Mouse (Mus musculus): Measurements from ENCODE around the gene Inf2. TPM values are rescaled to one million over a fixed set of nuclear protein-coding genes. Genes with fewer than 3 reads are reported as not detected.

Gene Inf2
- polyA plus RNA-seq, 1 experiment, result 11.0 TPM

GRCm38 (mm10) chr12:112570160-112570559 lies 18.4 kb upstream of the Inf2 start:
- Histone ChIP-seq H3K27me3 (ENCODE audit: control insufficient read depth, insufficient read depth, low read length) (no peaks in the 10 kb centered on the region), H3K4me3 (ENCODE audit: low read depth, low read length) (no peak overlapping the region), H3K36me3 (ENCODE audit: control insufficient read depth, insufficient read depth, low read length) (no peaks in the 10 kb centered on the region), H3K4me1 (ENCODE audit: control insufficient read depth, insufficient read depth, insufficient read length, low read length) (no peaks in the 10 kb centered on the region; the same call in 1 of the 2 replicates), H3K27ac (ENCODE audit: insufficient read depth, low read depth, low read length) (no peak overlapping the region)
- no peak for TF ChIP-seq POLR2A (IDR thresholded peaks at IDR 0.05; ENCODE audit: low read depth, low read length)
- no peak for TF ChIP-seq CTCF (IDR thresholded peaks at IDR 0.05; ENCODE audit: extremely low read depth, insufficient read length, insufficient replicate concordance, low read depth, low read length)
- WGBS, result 84% methylated on average over 8 of the region's 8 CpGs

- Histone ChIP-seq H3K27me3 (ENCODE audit: control insufficient read depth, insufficient read depth, low read length) (no peaks in the 10 kb centered on the region), H3K27ac (ENCODE audit: insufficient read depth, low read depth, low read length) (no peak overlapping the region), H3K4me1 (ENCODE audit: control insufficient read depth, insufficient read depth, insufficient read length, low read length) (peaks cover 4% of the 10 kb centered on the region), H3K36me3 (ENCODE audit: control insufficient read depth, insufficient read depth, low read length) (no peaks in the 10 kb centered on the region), H3K4me3 (ENCODE audit: low read depth, low read length) (no peak overlapping the region)
- no peak for TF ChIP-seq POLR2A (IDR thresholded peaks at IDR 0.05; ENCODE audit: low read depth, low read length)
- peak; percentile 18; the same call in 1 of the 2 replicates for TF ChIP-seq CTCF (IDR thresholded peaks at IDR 0.05; ENCODE audit: extremely low read depth, insufficient read length, insufficient replicate concordance, low read depth, low read length)
- WGBS, result 66% methylated on average over 6 of the region's 6 CpGs
Measured at GRCm38 (mm10) chr12:112571064-112571463, 17.5 kb upstream of the Inf2 start.

- 30% methylated on average over 8 of the region's 8 CpGs for WGBS
- Histone ChIP-seq H3K27me3 (ENCODE audit: control insufficient read depth, insufficient read depth, low read length) (no peaks in the 10 kb centered on the region), H3K27ac (ENCODE audit: insufficient read depth, low read depth, low read length) (peak overlapping the region; percentile 7; the same call in 1 of the 2 replicates), H3K36me3 (ENCODE audit: control insufficient read depth, insufficient read depth, low read length) (no peaks in the 10 kb centered on the region), H3K4me3 (ENCODE audit: low read depth, low read length) (no peak overlapping the region), H3K4me1 (ENCODE audit: control insufficient read depth, insufficient read depth, insufficient read length, low read length) (peaks cover 30% of the 10 kb centered on the region)
- no peak for TF ChIP-seq POLR2A (IDR thresholded peaks at IDR 0.05; ENCODE audit: low read depth, low read length)
- no peak for TF ChIP-seq CTCF (IDR thresholded peaks at IDR 0.05; ENCODE audit: extremely low read depth, insufficient read length, insufficient replicate concordance, low read depth, low read length)
Measured at GRCm38 (mm10) chr12:112575274-112575986, 13.2 kb upstream of the Inf2 start.

- WGBS, result 13% methylated on average over 6 of the region's 6 CpGs
- peak overlapping the region; percentile 77 for H3K27ac ChIP-seq (ENCODE audit: insufficient read depth, low read depth, low read length)
- TF ChIP-seq POLR2A (IDR thresholded peaks at IDR 0.05; ENCODE audit: low read depth, low read length) (no peak; the same call in 1 of the 2 replicates), CTCF (IDR thresholded peaks at IDR 0.05; ENCODE audit: extremely low read depth, insufficient read length, insufficient replicate concordance, low read depth, low read length) (no peak)
- no peaks in the 10 kb centered on the region for H3K36me3 ChIP-seq (ENCODE audit: control insufficient read depth, insufficient read depth, low read length)
- H3K27me3 ChIP-seq (ENCODE audit: control insufficient read depth, insufficient read depth, low read length), result no peaks in the 10 kb centered on the region
- peaks cover 30% of the 10 kb centered on the region for H3K4me1 ChIP-seq (ENCODE audit: control insufficient read depth, insufficient read depth, insufficient read length, low read length)
- no peak overlapping the region for H3K4me3 ChIP-seq (ENCODE audit: low read depth, low read length)
Measured at GRCm38 (mm10) chr12:112576341-112576740, 12.2 kb upstream of the Inf2 start.

- WGBS, result 9% methylated on average over 3 of the region's 3 CpGs
- Histone ChIP-seq H3K27ac (ENCODE audit: insufficient read depth, low read depth, low read length) (peak overlapping the region; percentile 77), H3K27me3 (ENCODE audit: control insufficient read depth, insufficient read depth, low read length) (no peaks in the 10 kb centered on the region), H3K4me1 (ENCODE audit: control insufficient read depth, insufficient read depth, insufficient read length, low read length) (peaks cover 30% of the 10 kb centered on the region), H3K36me3 (ENCODE audit: control insufficient read depth, insufficient read depth, low read length) (no peaks in the 10 kb centered on the region), H3K4me3 (ENCODE audit: low read depth, low read length) (no peak overlapping the region)
- TF ChIP-seq POLR2A (IDR thresholded peaks at IDR 0.05; ENCODE audit: low read depth, low read length), result no peak; the same call in 1 of the 2 replicates
- no peak for TF ChIP-seq CTCF (IDR thresholded peaks at IDR 0.05; ENCODE audit: extremely low read depth, insufficient read length, insufficient replicate concordance, low read depth, low read length)
Measured at GRCm38 (mm10) chr12:112576749-112577148, 11.8 kb upstream of the Inf2 start.

GRCm38 (mm10) chr12:112578296-112579090 lies 10.1 kb upstream of the Inf2 start:
- H3K27me3 ChIP-seq (ENCODE audit: control insufficient read depth, insufficient read depth, low read length), result no peaks in the 10 kb centered on the region
- TF ChIP-seq CTCF (IDR thresholded peaks at IDR 0.05; ENCODE audit: extremely low read depth, insufficient read length, insufficient replicate concordance, low read depth, low read length), result no peak
- no peak for TF ChIP-seq POLR2A (IDR thresholded peaks at IDR 0.05; ENCODE audit: low read depth, low read length)
- peak overlapping the region; percentile 37 for H3K27ac ChIP-seq (ENCODE audit: insufficient read depth, low read depth, low read length)
- H3K4me3 ChIP-seq (ENCODE audit: low read depth, low read length), result no peak overlapping the region
- peaks cover 30% of the 10 kb centered on the region for H3K4me1 ChIP-seq (ENCODE audit: control insufficient read depth, insufficient read depth, insufficient read length, low read length)
- 68% methylated on average over 6 of the region's 6 CpGs for WGBS
- H3K36me3 ChIP-seq (ENCODE audit: control insufficient read depth, insufficient read depth, low read length), result no peaks in the 10 kb centered on the region

- H3K27me3 ChIP-seq (ENCODE audit: control insufficient read depth, insufficient read depth, low read length), result no peaks in the 10 kb centered on the region
- H3K36me3 ChIP-seq (ENCODE audit: control insufficient read depth, insufficient read depth, low read length), result no peaks in the 10 kb centered on the region
- 83% methylated on average over 5 of the region's 5 CpGs for WGBS
- TF ChIP-seq POLR2A (IDR thresholded peaks at IDR 0.05; ENCODE audit: low read depth, low read length), result no peak
- TF ChIP-seq CTCF (IDR thresholded peaks at IDR 0.05; ENCODE audit: extremely low read depth, insufficient read length, insufficient replicate concordance, low read depth, low read length), result no peak
- H3K4me3 ChIP-seq (ENCODE audit: low read depth, low read length), result no peak overlapping the region
- peaks cover 30% of the 10 kb centered on the region for H3K4me1 ChIP-seq (ENCODE audit: control insufficient read depth, insufficient read depth, insufficient read length, low read length)
- H3K27ac ChIP-seq (ENCODE audit: insufficient read depth, low read depth, low read length), result peak overlapping the region; percentile 29; the same call in 1 of the 2 replicates
Measured at GRCm38 (mm10) chr12:112579430-112579829, 9.2 kb upstream of the Inf2 start.

Data from small intestine, adult 2 months (tissue).